Mouse (Mus musculus) right cerebral cortex, postnatal 25 days (tissue): ENCODE results near the gene Il24.

Experiments used
- DNase-seq: peaks from one replicate; pipeline ENCODE4 v3.0.0; 2022

The Il24 gene

GRCm38 (mm10) chr1:130849530-130850214 is 37.6 kb downstream of the Il24 start:
- DNase-seq = peak; percentile 29

GRCm38 (mm10) chr1:130844516-130844915 is 42.7 kb downstream of the Il24 start:
- DNase-seq = no peak

GRCm38 (mm10) chr1:130841621-130842020 is 45.6 kb downstream of the Il24 start:
- no peak for DNase-seq

GRCm38 (mm10) chr1:130840599-130841379 is 46.5 kb downstream of the Il24 start:
- no peak for DNase-seq

- DNase-seq = no peak
Measured at GRCm38 (mm10) chr1:130838288-130838687, 49.0 kb downstream of the Il24 start.

- no peak for DNase-seq
Measured at GRCm38 (mm10) chr1:130835161-130835936, 51.9 kb downstream of the Il24 start.

- no peak for DNase-seq
Measured at GRCm38 (mm10) chr1:130832230-130833149, 54.8 kb downstream of the Il24 start.
